Mouse (Mus musculus) myocyte (in vitro differentiated cells): ENCODE results near the gene Gpr150. TPM values are rescaled to one million over a fixed set of nuclear protein-coding genes. Genes with fewer than 3 reads are reported as not detected.

Experiments
- H3K27me3 ChIP-seq: one replicate; pipeline ENCODE4 v1.6.1; 2011; ENCODE audit not compliant: control insufficient read depth, insufficient read depth, insufficient read length
- H3K36me3 ChIP-seq: one replicate; pipeline ENCODE4 v1.6.1; 2011; ENCODE audit not compliant: control insufficient read depth, insufficient read depth
- H3K4me2 ChIP-seq: one replicate; pipeline ENCODE4 v1.6.1; 2011; ENCODE audit warnings: low read depth, control low read depth
- H3K4me3 ChIP-seq: one replicate; pipeline ENCODE4 v1.5.1; 2011; ENCODE audit warnings: mild to moderate bottlenecking, control low read depth, moderate library complexity
- H3K79me2 ChIP-seq: one replicate; pipeline ENCODE4 v1.6.1; 2011; ENCODE audit not compliant: control insufficient read depth, insufficient read depth
- H3ac ChIP-seq: one replicate; pipeline ENCODE4 v1.6.1; 2011; ENCODE audit not compliant: control insufficient read depth, insufficient read length
- CEBPB ChIP-seq: IDR thresholded peaks from 2 replicates; pipeline ENCODE4 v1.6.1; 2011; ENCODE audit warnings: mild to moderate bottlenecking, moderate library complexity; ENCODE audit not compliant: poor library complexity, insufficient read depth, severe bottlenecking
- E2F4 ChIP-seq: IDR thresholded peaks from one replicate; pipeline ENCODE4 v1.6.1; 2011; ENCODE audit warnings: mild to moderate bottlenecking, control low read depth, moderate library complexity; ENCODE audit not compliant: insufficient read depth
- MAX ChIP-seq: IDR thresholded peaks from one replicate; pipeline ENCODE4 v1.6.1; 2011; ENCODE audit warnings: low read depth, mild to moderate bottlenecking, control low read depth
- MYOD1 ChIP-seq, 3 experiments: IDR thresholded peaks; one replicate each; pipeline ENCODE4 v1.6.1; 2011; ENCODE audit warnings: control low read depth in 2 of 3, low read depth in 2 of 3, mild to moderate bottlenecking in 2 of 3, moderate library complexity in 1 of 3; ENCODE audit not compliant: insufficient read length in 2 of 3, control insufficient read depth in 1 of 3
- MYOG ChIP-seq, 3 experiments: IDR thresholded peaks; one replicate each; pipeline ENCODE4 v1.6.1; 2011; ENCODE audit warnings: control low read depth in 2 of 3, low read depth in 2 of 3, mild to moderate bottlenecking in 2 of 3; ENCODE audit not compliant: insufficient read length in 2 of 3, control insufficient read depth in 1 of 3, insufficient read depth in 1 of 3
- POLR2A ChIP-seq: IDR thresholded peaks from one replicate; pipeline ENCODE4 v1.6.1; 2011; ENCODE audit warnings: low read depth, mild to moderate bottlenecking, control low read depth, moderate library complexity; ENCODE audit not compliant: insufficient read length
- POLR2AphosphoS2 ChIP-seq: IDR thresholded peaks from one replicate; pipeline ENCODE4 v1.6.1; 2011; ENCODE audit warnings: low read depth, control low read depth; ENCODE audit not compliant: insufficient read length
- REST ChIP-seq: IDR thresholded peaks from one replicate; pipeline ENCODE4 v1.6.1; 2011; ENCODE audit warnings: mild to moderate bottlenecking, control low read depth, moderate library complexity; ENCODE audit not compliant: insufficient read depth, insufficient read length
- SRF ChIP-seq: IDR thresholded peaks from one replicate; pipeline ENCODE4 v1.6.1; 2011; ENCODE audit warnings: low read depth; ENCODE audit not compliant: control insufficient read depth, insufficient read length
- TCF12 ChIP-seq: IDR thresholded peaks from one replicate; pipeline ENCODE4 v1.6.1; 2011; ENCODE audit warnings: mild to moderate bottlenecking, control low read depth; ENCODE audit not compliant: poor library complexity, insufficient read depth, severe bottlenecking
- TCF3 ChIP-seq: IDR thresholded peaks from one replicate; pipeline ENCODE4 v1.6.1; 2011; ENCODE audit warnings: low read depth, control low read depth; ENCODE audit not compliant: insufficient read length
- USF1 ChIP-seq: IDR thresholded peaks from one replicate; pipeline ENCODE4 v1.6.1; 2011; ENCODE audit warnings: low read depth, mild to moderate bottlenecking, control low read depth, moderate library complexity
- polyA plus RNA-seq: library from polyadenylated mRNA; unstranded; fragments of >200 nt; fragmentation: generic; extraction: Trizol; gene quantifications from one replicate; pipeline ENCODE4 v1.2.1, GENCODE M21; 2012; ENCODE audit warnings: missing spikeins

Gene Gpr150
- polyA plus RNA-seq, 1 experiment, result not detected

DNA sequence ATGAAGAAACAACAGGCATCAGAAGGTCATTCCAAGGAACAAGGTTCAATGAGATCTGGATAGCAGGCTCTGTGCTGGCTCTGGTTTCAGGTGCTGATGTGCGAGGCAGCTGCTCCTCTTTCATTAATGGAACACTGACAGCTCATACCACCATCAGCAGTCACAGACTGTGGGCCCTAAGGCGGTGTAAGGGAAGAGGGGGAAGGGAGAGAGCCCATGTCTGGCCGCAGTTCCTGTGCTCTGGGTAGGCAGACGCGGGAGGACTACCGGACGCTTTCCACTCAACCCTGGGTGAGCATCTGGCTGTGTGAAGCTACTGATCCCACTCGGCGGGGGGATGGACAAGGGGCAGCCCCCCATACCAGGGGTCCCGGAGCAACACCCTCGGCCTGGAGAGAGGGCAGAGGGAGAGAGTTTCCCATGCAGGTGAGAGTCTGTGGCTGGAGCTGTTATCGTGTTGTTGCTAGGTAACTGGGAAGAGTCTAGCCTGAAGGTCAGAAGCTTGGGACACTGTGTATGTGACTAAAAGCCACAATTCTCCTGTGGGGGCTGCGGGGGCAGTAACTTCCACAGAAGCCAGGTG, 7.7 kb upstream of the Gpr150 start:
- no peaks in the 10 kb centered on the region for H3K36me3 ChIP-seq
- TF ChIP-seq TCF12 (no peak), POLR2A (no peak), E2F4 (no peak), SRF (no peak), TCF3 (no peak), CEBPB (no peak), REST (no peak), MYOD1 (IDR thresholded peaks at IDR 0.05; ENCODE audit: control insufficient read depth in 1 of 3, insufficient read length in 2 of 3, low read depth in 2 of 3) (no peak), MAX (no peak), USF1 (no peak), POLR2AphosphoS2 (no peak), MYOG (IDR thresholded peaks at IDR 0.05; ENCODE audit: control insufficient read depth in 1 of 3, insufficient read depth in 1 of 3, insufficient read length in 2 of 3, low read depth in 2 of 3) (no peak)
- no peak overlapping the region for H3ac ChIP-seq
- H3K4me2 ChIP-seq, result no peak overlapping the region
- no peaks in the 10 kb centered on the region for H3K27me3 ChIP-seq
- H3K79me2 ChIP-seq, result no peaks in the 10 kb centered on the region
- no peak overlapping the region for H3K4me3 ChIP-seq

DNA sequence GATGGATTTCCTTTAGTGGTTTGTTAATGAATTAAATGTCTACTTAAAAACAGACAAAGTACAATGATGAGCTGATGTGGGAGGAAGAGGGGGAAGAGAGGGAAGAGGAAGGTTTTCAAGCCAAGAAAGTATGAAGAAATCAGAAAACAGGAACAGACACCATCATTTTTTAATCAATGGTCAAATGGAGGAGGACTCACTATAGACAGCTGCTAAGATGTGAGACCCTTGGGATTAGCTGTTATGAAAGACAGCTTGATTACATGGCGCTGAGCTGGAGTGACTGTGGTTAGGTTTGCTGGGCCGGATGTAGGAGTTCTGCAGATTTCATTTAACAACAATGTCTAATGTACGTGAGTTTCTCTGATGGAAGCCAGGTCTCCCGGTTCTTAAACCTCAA, 6.8 kb upstream of the Gpr150 start:
- Histone ChIP-seq H3K4me2 (no peak overlapping the region), H3ac (no peak overlapping the region), H3K79me2 (no peaks in the 10 kb centered on the region), H3K27me3 (no peaks in the 10 kb centered on the region), H3K36me3 (no peaks in the 10 kb centered on the region), H3K4me3 (no peak overlapping the region)
- TF ChIP-seq TCF3, result no peak
- TF ChIP-seq USF1, result no peak
- TF ChIP-seq POLR2A, result no peak
- no peak for TF ChIP-seq POLR2AphosphoS2
- TF ChIP-seq MAX, result no peak
- no peak for TF ChIP-seq REST
- TF ChIP-seq CEBPB, result no peak
- TF ChIP-seq MYOD1 (IDR thresholded peaks at IDR 0.05; ENCODE audit: control insufficient read depth in 1 of 3, insufficient read length in 2 of 3, low read depth in 2 of 3), result no peak
- no peak for TF ChIP-seq E2F4
- TF ChIP-seq MYOG (IDR thresholded peaks at IDR 0.05; ENCODE audit: control insufficient read depth in 1 of 3, insufficient read depth in 1 of 3, insufficient read length in 2 of 3, low read depth in 2 of 3), result no peak
- TF ChIP-seq TCF12, result no peak
- no peak for TF ChIP-seq SRF

DNA sequence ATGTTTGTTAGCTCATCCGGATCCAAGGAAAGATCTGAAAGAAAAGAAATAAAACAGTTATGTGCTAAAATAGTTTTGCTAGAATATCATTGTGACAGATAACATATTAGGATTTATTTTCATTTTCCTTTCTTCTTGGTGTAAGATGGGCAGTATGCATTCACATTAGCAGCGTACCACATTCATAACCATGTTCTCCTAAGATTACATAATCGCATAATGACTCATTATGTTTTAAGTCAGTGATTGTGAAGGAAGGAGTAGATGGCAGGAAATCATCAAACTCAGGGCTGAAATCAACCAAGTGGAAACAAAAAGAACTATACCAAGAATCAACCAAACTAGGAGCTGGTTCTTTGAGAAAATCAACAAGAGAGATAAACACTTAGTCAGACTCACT, 5.8 kb upstream of the Gpr150 start:
- Histone ChIP-seq H3K4me3 (no peak overlapping the region), H3K36me3 (no peaks in the 10 kb centered on the region), H3K27me3 (no peaks in the 10 kb centered on the region), H3K4me2 (no peak overlapping the region), H3ac (no peak overlapping the region), H3K79me2 (no peaks in the 10 kb centered on the region)
- no peak for TF ChIP-seq E2F4
- TF ChIP-seq MAX, result no peak
- no peak for TF ChIP-seq CEBPB
- no peak for TF ChIP-seq MYOD1 (IDR thresholded peaks at IDR 0.05; ENCODE audit: control insufficient read depth in 1 of 3, insufficient read length in 2 of 3, low read depth in 2 of 3)
- TF ChIP-seq USF1, result no peak
- TF ChIP-seq POLR2A, result no peak
- TF ChIP-seq MYOG (IDR thresholded peaks at IDR 0.05; ENCODE audit: control insufficient read depth in 1 of 3, insufficient read depth in 1 of 3, insufficient read length in 2 of 3, low read depth in 2 of 3), result no peak
- no peak for TF ChIP-seq REST
- no peak for TF ChIP-seq TCF12
- TF ChIP-seq TCF3, result no peak
- no peak for TF ChIP-seq POLR2AphosphoS2

DNA sequence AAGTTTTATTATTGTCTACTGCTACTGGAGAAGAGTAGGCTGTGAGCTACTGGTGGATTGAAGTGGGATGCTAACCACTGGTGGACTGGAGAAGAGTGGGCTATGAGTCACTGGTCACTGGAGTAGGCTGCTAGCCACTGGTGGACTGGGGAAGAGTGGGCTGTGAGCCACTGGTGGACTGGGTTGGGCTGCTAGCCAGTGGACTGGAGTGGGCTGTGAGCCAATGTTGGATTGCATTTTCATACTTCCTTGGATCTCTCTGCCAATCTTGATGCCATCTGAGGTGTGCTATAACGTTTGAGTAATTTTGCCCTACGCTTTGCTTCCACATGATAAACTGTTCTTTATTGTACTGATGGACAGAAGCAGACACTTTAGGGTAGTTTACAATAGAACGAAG, 5.3 kb upstream of the Gpr150 start:
- Histone ChIP-seq H3K79me2 (no peaks in the 10 kb centered on the region), H3K4me3 (no peak overlapping the region), H3ac (no peak overlapping the region), H3K4me2 (no peak overlapping the region), H3K27me3 (no peaks in the 10 kb centered on the region), H3K36me3 (no peaks in the 10 kb centered on the region)
- TF ChIP-seq POLR2A (no peak), TCF12 (no peak), TCF3 (no peak), REST (no peak), CEBPB (no peak), MYOG (IDR thresholded peaks at IDR 0.05; ENCODE audit: control insufficient read depth in 1 of 3, insufficient read depth in 1 of 3, insufficient read length in 2 of 3, low read depth in 2 of 3) (no peak), USF1 (no peak), POLR2AphosphoS2 (no peak), MYOD1 (IDR thresholded peaks at IDR 0.05; ENCODE audit: control insufficient read depth in 1 of 3, insufficient read length in 2 of 3, low read depth in 2 of 3) (no peak), MAX (no peak), E2F4 (no peak)

DNA sequence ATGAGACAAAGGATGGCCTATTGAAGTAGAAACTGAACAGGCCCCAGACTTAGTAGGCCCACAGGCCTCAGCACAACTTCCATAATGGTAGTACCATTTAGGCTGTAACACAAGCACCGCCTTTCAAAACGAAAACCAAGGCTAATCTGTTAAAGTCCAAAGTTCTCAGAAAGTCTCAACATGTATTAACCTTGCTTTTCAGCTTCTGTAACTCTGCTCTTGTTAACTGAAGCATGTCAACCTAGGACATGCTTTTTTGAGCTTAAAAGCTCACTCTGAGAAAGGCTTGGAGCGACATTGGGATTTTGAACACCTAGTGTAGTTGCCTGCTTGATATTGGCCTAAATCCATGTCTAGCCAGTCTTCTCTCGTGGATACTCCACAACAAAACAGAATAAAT, 2.8 kb upstream of the Gpr150 start:
- peaks cover 14% of the 10 kb centered on the region for H3K27me3 ChIP-seq
- TF ChIP-seq MAX, result no peak
- no peak for TF ChIP-seq REST
- TF ChIP-seq MYOD1 (IDR thresholded peaks at IDR 0.05; ENCODE audit: control insufficient read depth in 1 of 3, insufficient read length in 2 of 3, low read depth in 2 of 3), result no peak
- no peak for TF ChIP-seq USF1
- no peak for TF ChIP-seq CEBPB
- no peak for TF ChIP-seq MYOG (IDR thresholded peaks at IDR 0.05; ENCODE audit: control insufficient read depth in 1 of 3, insufficient read depth in 1 of 3, insufficient read length in 2 of 3, low read depth in 2 of 3)
- TF ChIP-seq E2F4, result no peak
- no peak for TF ChIP-seq POLR2A
- no peak for TF ChIP-seq POLR2AphosphoS2
- no peak for TF ChIP-seq SRF
- TF ChIP-seq TCF3, result no peak
- TF ChIP-seq TCF12, result no peak

More for the DNA sequence above, 2.8 kb upstream of the Gpr150 start:
- H3K36me3 ChIP-seq, result no peaks in the 10 kb centered on the region
- H3K4me2 ChIP-seq, result no peak overlapping the region
- no peaks in the 10 kb centered on the region for H3K79me2 ChIP-seq
- no peak overlapping the region for H3K4me3 ChIP-seq
- no peak overlapping the region for H3ac ChIP-seq
